In genomic region chr11:101658751-101659558, GRCm38 (mm10) we compare ENCODE assay signal across 8 mouse cellular contexts. TPM values are rescaled to one million over a fixed set of nuclear protein-coding genes. Genes with fewer than 3 reads are reported as not detected.
DNase-seq lines count a peak whose midpoint lies in the region; ATAC-seq and TF ChIP-seq lines count a peak whose summit lies in the region.

No protein-coding gene starts in this region.

- 0 out of 2 replicates have a peak, but pooled peaks cover 4% of the 10 kb centered on the region for H3K4me1 ChIP-seq in forebrain, embryonic 16.5 days (replicated peaks; ENCODE audit: control insufficient read depth, insufficient read depth, low read length)
- peaks cover 6% of the 10 kb centered on the region; the same call in 1 of the 2 replicates for H3K4me1 ChIP-seq in hindbrain, postnatal 0 days (ENCODE audit: insufficient read depth, low read length)
- H3K4me1 ChIP-seq in limb, embryonic 14.5 days (ENCODE audit: control insufficient read depth, insufficient read depth, low read length), result peaks cover 3% of the 10 kb centered on the region; the same call in 1 of the 2 replicates
- peaks cover 6% of the 10 kb centered on the region for H3K4me1 ChIP-seq in midbrain, embryonic 15.5 days
- peaks cover 3% of the 10 kb centered on the region; the same call in 1 of the 2 replicates for H3K4me1 ChIP-seq in stomach, embryonic 15.5 days

- no peak overlapping the region for H3K4me2 ChIP-seq in forebrain, embryonic 16.5 days (ENCODE audit: low read length)
- no peak overlapping the region for H3K4me2 ChIP-seq in hindbrain, postnatal 0 days (ENCODE audit: low read depth, low read length)
- no peak overlapping the region for H3K4me2 ChIP-seq in limb, embryonic 14.5 days (replicated peaks; ENCODE audit: low read depth, low read length, severe bottlenecking)
- no peak overlapping the region for H3K4me2 ChIP-seq in midbrain, embryonic 15.5 days
- H3K4me2 ChIP-seq in stomach, embryonic 15.5 days, result no peak overlapping the region

- DNase-seq in left cerebral cortex, adult 2 months (ENCODE audit: extremely low spot score in 1 of 2, low spot score in 2 of 2), result peak; percentile 54 to 60
- no peak for DNase-seq in left cerebral cortex, adult 11 months (ENCODE audit: low spot score)
- DNase-seq in c-Kit-positive CD71-positive TER-119-positive erythroid progenitor cells, embryonic 14.5 days (ENCODE audit: low spot score), result peak; percentile 86
- peak; percentile 88 for DNase-seq in hindbrain, postnatal 0 days (ENCODE audit: low spot score)
- DNase-seq in limb, embryonic 14.5 days (ENCODE audit: low spot score), result peak; percentile 94

- TF ChIP-seq CTCF in left cerebral cortex, adult 2 months (IDR thresholded peaks at IDR 0.05), result peak; percentile 74
- TF ChIP-seq CTCF in hindbrain, postnatal 0 days (IDR thresholded peaks at IDR 0.05; ENCODE audit: low read depth), result peak; percentile 84

- no peak overlapping the region for H3K4me3 ChIP-seq in left cerebral cortex, adult 2 months
- no peak overlapping the region for H3K4me3 ChIP-seq in forebrain, embryonic 16.5 days (replicated peaks; ENCODE audit: low read length)
- H3K4me3 ChIP-seq in hindbrain, postnatal 0 days (ENCODE audit: low read length), result no peak overlapping the region
- no peak overlapping the region for H3K4me3 ChIP-seq in limb, embryonic 14.5 days (replicated peaks; ENCODE audit: low read length)
- no peak overlapping the region for H3K4me3 ChIP-seq in midbrain, embryonic 15.5 days
- no peak overlapping the region for H3K4me3 ChIP-seq in stomach, embryonic 15.5 days (replicated peaks)

- intact Hi-C loops in left cerebral cortex, adult 2 months (cut with DNase I), result loop anchor here (1.0 kb wide), 1 partner anchor 73 kb away; the partner anchor contains the start of gene Dhx8

- H3K27me3 ChIP-seq in forebrain, embryonic 16.5 days (replicated peaks; ENCODE audit: control insufficient read depth, insufficient read depth, low read length), result no peaks in the 10 kb centered on the region
- H3K27me3 ChIP-seq in hindbrain, postnatal 0 days (ENCODE audit: insufficient read depth, low read length), result no peaks in the 10 kb centered on the region
- H3K27me3 ChIP-seq in limb, embryonic 14.5 days (ENCODE audit: control insufficient read depth, insufficient read depth, low read length), result no peaks in the 10 kb centered on the region
- no peaks in the 10 kb centered on the region for H3K27me3 ChIP-seq in midbrain, embryonic 15.5 days (replicated peaks)
- H3K27me3 ChIP-seq in stomach, embryonic 15.5 days (replicated peaks), result no peaks in the 10 kb centered on the region

- peak overlapping the region; percentile 40 for H3K27ac ChIP-seq in left cerebral cortex, adult 2 months
- peak overlapping the region; percentile 88 for H3K27ac ChIP-seq in forebrain, embryonic 16.5 days (ENCODE audit: low read length)
- peak overlapping the region; percentile 42; the same call in 1 of the 2 replicates for H3K27ac ChIP-seq in hindbrain, postnatal 0 days
- no peak overlapping the region; the same call in 1 of the 2 replicates for H3K27ac ChIP-seq in limb, embryonic 14.5 days (replicated peaks; ENCODE audit: low read depth, low read length)
- peak overlapping the region; percentile 82 for H3K27ac ChIP-seq in midbrain, embryonic 15.5 days
- H3K27ac ChIP-seq in stomach, embryonic 15.5 days, result peak overlapping the region; percentile 88

- no peaks in the 10 kb centered on the region for H3K9me3 ChIP-seq in forebrain, embryonic 16.5 days (ENCODE audit: control insufficient read depth, low read length)
- no peaks in the 10 kb centered on the region for H3K9me3 ChIP-seq in hindbrain, postnatal 0 days (ENCODE audit: low read length)
- H3K9me3 ChIP-seq in limb, embryonic 14.5 days (ENCODE audit: control insufficient read depth, low read length), result no peaks in the 10 kb centered on the region
- H3K9me3 ChIP-seq in midbrain, embryonic 15.5 days, result no peaks in the 10 kb centered on the region
- H3K9me3 ChIP-seq in stomach, embryonic 15.5 days, result no peaks in the 10 kb centered on the region

- TF ChIP-seq POLR2A in limb, embryonic 14.5 days (IDR thresholded peaks at IDR 0.05; ENCODE audit: borderline replicate concordance, extremely low read depth, insufficient read depth, insufficient read length), result no peak

- 32% methylated on average over 10 of the region's 10 CpGs for WGBS in forebrain, embryonic 16.5 days
- WGBS in hindbrain, postnatal 0 days, result 37% methylated on average over 10 of the region's 10 CpGs
- WGBS in limb, embryonic 14.5 days, result 35% methylated on average over 10 of the region's 10 CpGs
- 32% methylated on average over 10 of the region's 10 CpGs for WGBS in midbrain, embryonic 15.5 days
- 24% methylated on average over 10 of the region's 10 CpGs for WGBS in stomach, embryonic 15.5 days

- 0 out of 2 replicates have a peak, but pooled peaks have one; percentile 19 for ATAC-seq in forebrain, embryonic 16.5 days
- peak; percentile 11; the same call in 1 of the 2 replicates for ATAC-seq in hindbrain, postnatal 0 days
- ATAC-seq in limb, embryonic 14.5 days (ENCODE audit: low FRiP score, low read depth), result peak; percentile 19
- ATAC-seq in midbrain, embryonic 15.5 days (replicated peaks), result no peak; the same call in 1 of the 2 replicates
- ATAC-seq in stomach, embryonic 15.5 days (ENCODE audit: insufficient read depth, low FRiP score, low read depth), result no peak; the same call in 1 of the 2 replicates

- no peaks in the 10 kb centered on the region for H3K36me3 ChIP-seq in forebrain, embryonic 16.5 days (ENCODE audit: control insufficient read depth, insufficient read depth)
- no peaks in the 10 kb centered on the region for H3K36me3 ChIP-seq in hindbrain, postnatal 0 days (ENCODE audit: insufficient read depth, low read length)
- H3K36me3 ChIP-seq in limb, embryonic 14.5 days (ENCODE audit: control insufficient read depth, insufficient read depth, low read length), result no peaks in the 10 kb centered on the region
- H3K36me3 ChIP-seq in midbrain, embryonic 15.5 days (replicated peaks), result no peaks in the 10 kb centered on the region
- H3K36me3 ChIP-seq in stomach, embryonic 15.5 days, result no peaks in the 10 kb centered on the region

- H3K9ac ChIP-seq in forebrain, embryonic 16.5 days (replicated peaks; ENCODE audit: low read depth, low read length), result 0 out of 2 replicates have a peak overlapping the region, but pooled peaks have one; percentile 18
- H3K9ac ChIP-seq in hindbrain, postnatal 0 days (replicated peaks; ENCODE audit: low read length), result no peak overlapping the region
- H3K9ac ChIP-seq in limb, embryonic 14.5 days (ENCODE audit: low read depth, low read length, severe bottlenecking), result no peak overlapping the region
- H3K9ac ChIP-seq in midbrain, embryonic 15.5 days, result no peak overlapping the region
- H3K9ac ChIP-seq in stomach, embryonic 15.5 days, result no peak overlapping the region

RNA-seq across cellular contexts. Expression of gene Arl4d, which starts 6.4 kb away (rescaled TPM):
- 10 to 100 TPM; 33.5 to 50.4 TPM for total RNA-seq in left cerebral cortex, adult 2 months (2021)
- 36.5 and 42.2 TPM in 2 replicates for polyA plus RNA-seq in forebrain, embryonic 16.5 days (2015; fragmentation: Nextera tagmentation; extraction: Ambion mirVana)
- total RNA-seq in hindbrain, postnatal 0 days (2014; rRNA removed), result 5.7 and 6.5 TPM in 2 replicates
- 6.2 TPM in 2 replicates for polyA plus RNA-seq in hindbrain, postnatal 0 days (2015; fragmentation: Nextera tagmentation; extraction: Ambion mirVana)
- 3.0 and 4.2 TPM in 2 replicates for polyA plus RNA-seq in limb, embryonic 14.5 days (2012; rRNA removed)
- polyA plus RNA-seq in limb, embryonic 14.5 days (2014; fragmentation: Nextera tagmentation; extraction: Ambion mirVana), result 2.5 and 3.6 TPM in 2 replicates
- 5.0 and 7.8 TPM in 2 replicates for polyA plus RNA-seq in midbrain, embryonic 15.5 days (2015; fragmentation: Nextera tagmentation; extraction: Ambion mirVana)
- 7.6 and 7.7 TPM in 2 replicates for polyA plus RNA-seq in stomach, embryonic 15.5 days (2015; fragmentation: Nextera tagmentation; extraction: Ambion mirVana)

RNA-seq across cellular contexts. Expression of gene Rdm1, which starts 32.0 kb away (rescaled TPM):
- 1 to 10 TPM; 7.8 to 9.5 TPM for total RNA-seq in left cerebral cortex, adult 2 months (2021)
- polyA plus RNA-seq in forebrain, embryonic 16.5 days (2015; fragmentation: Nextera tagmentation; extraction: Ambion mirVana), result 21.9 and 32.2 TPM in 2 replicates
- total RNA-seq in hindbrain, postnatal 0 days (2014; rRNA removed), result 12.4 and 15.2 TPM in 2 replicates
- polyA plus RNA-seq in hindbrain, postnatal 0 days (2015; fragmentation: Nextera tagmentation; extraction: Ambion mirVana), result 13.8 and 15.9 TPM in 2 replicates
- 35.5 and 36.0 TPM in 2 replicates for polyA plus RNA-seq in limb, embryonic 14.5 days (2012; rRNA removed)
- polyA plus RNA-seq in limb, embryonic 14.5 days (2014; fragmentation: Nextera tagmentation; extraction: Ambion mirVana), result 39.2 and 39.4 TPM in 2 replicates
- 11.1 and 13.2 TPM in 2 replicates for polyA plus RNA-seq in midbrain, embryonic 15.5 days (2015; fragmentation: Nextera tagmentation; extraction: Ambion mirVana)
- 37.6 and 39.6 TPM in 2 replicates for polyA plus RNA-seq in stomach, embryonic 15.5 days (2015; fragmentation: Nextera tagmentation; extraction: Ambion mirVana)

RNA-seq across cellular contexts. Expression of gene Gm11634, which starts 59.9 kb away (rescaled TPM):
- total RNA-seq in left cerebral cortex, adult 2 months (2021), result not detected
- not detected in 2 replicates for polyA plus RNA-seq in forebrain, embryonic 16.5 days (2015; fragmentation: Nextera tagmentation; extraction: Ambion mirVana)
- not detected in 2 replicates for total RNA-seq in hindbrain, postnatal 0 days (2014; rRNA removed)
- polyA plus RNA-seq in hindbrain, postnatal 0 days (2015; fragmentation: Nextera tagmentation; extraction: Ambion mirVana), result not detected in 2 replicates
- polyA plus RNA-seq in limb, embryonic 14.5 days (2012; rRNA removed), result not detected in 2 replicates
- polyA plus RNA-seq in limb, embryonic 14.5 days (2014; fragmentation: Nextera tagmentation; extraction: Ambion mirVana), result not detected in 2 replicates
- not detected in 2 replicates for polyA plus RNA-seq in midbrain, embryonic 15.5 days (2015; fragmentation: Nextera tagmentation; extraction: Ambion mirVana)
- polyA plus RNA-seq in stomach, embryonic 15.5 days (2015; fragmentation: Nextera tagmentation; extraction: Ambion mirVana), result not detected in 2 replicates

Comparison
In these comparisons a context has a peak if more than half of its experiments do, and no peak if none do; other contexts are left out.
1. ATAC-seq: peak in forebrain, embryonic 16.5 days (single experiment), hindbrain, postnatal 0 days (single experiment) and limb, embryonic 14.5 days (single experiment); none in midbrain, embryonic 15.5 days (single experiment) and stomach, embryonic 15.5 days (single experiment).